Mouse (Mus musculus) gastrocnemius, postnatal 36 days (tissue): ENCODE results near the gene Rassf2. TPM values are rescaled to one million over a fixed set of nuclear protein-coding genes. Genes with fewer than 3 reads are reported as not detected.

Experiments
- total RNA-seq, 2 experiments: library from RNA; stranded (reverse); gene quantifications; 2 replicates each; pipeline ENCODE4 v1.2.3; 2021

Gene Rassf2
- total RNA-seq, 2 experiments from 2014 or later: 5.0 to 5.2 TPM

Other genes starting within 250 kb of the Rassf2 start
- gene Erv3, start 170.5 kb downstream of the Rassf2 start, total RNA-seq: not detected
- 10 to 100 TPM; 69.7 to 94.8 TPM for gene Prnp, start 120.3 kb downstream of the Rassf2 start, total RNA-seq
- under 1 TPM; 0.15 to 0.39 TPM for gene Prn, start 120.3 kb downstream of the Rassf2 start, total RNA-seq
- gene Prnd, start 79.4 kb downstream of the Rassf2 start, total RNA-seq: under 1 TPM; 0.39 to 0.84 TPM
- gene Slc23a2, start 114.8 kb upstream of the Rassf2 start, total RNA-seq: 1 to 10 TPM; 7.4 to 9.1 TPM
- gene Tmem230, start 217.5 kb upstream of the Rassf2 start, total RNA-seq: 10 to 100 TPM; 18.1 to 22.8 TPM
- 10 to 100 TPM; 19.7 to 20.7 TPM for gene Pcna, start 223.1 kb upstream of the Rassf2 start, total RNA-seq
- 10 to 100 TPM; 14.4 to 15.0 TPM for gene Cds2, start 232.9 kb upstream of the Rassf2 start, total RNA-seq